Mouse (Mus musculus) inflammation-experienced regulatory T-cells, adult 6 months (primary cell): ENCODE results near the gene 2410004P03Rik. TPM values are rescaled to one million over a fixed set of nuclear protein-coding genes. Genes with fewer than 3 reads are reported as not detected.
"Not testable (repeated sequence)": the region's sequence is repeated elsewhere in the genome, so short reads cannot be mapped to it uniquely, and the experiment has no call there.

Source experiments
- ATAC-seq: one replicate; pipeline ENCODE4 v1.8.0; 2017
- polyA plus RNA-seq, 3 experiments: library from polyadenylated mRNA; unstranded; fragments of 100-300 nt; shearing (Covaris generic); gene quantifications; one replicate each; pipeline ENCODE4 v1.2.1; 2017

The 2410004P03Rik gene
- polyA plus RNA-seq = 1 to 10 TPM in 2 of 3 experiments, under 1 TPM in 1; 0.94 to 1.6 (median 1.5) TPM

DNA sequence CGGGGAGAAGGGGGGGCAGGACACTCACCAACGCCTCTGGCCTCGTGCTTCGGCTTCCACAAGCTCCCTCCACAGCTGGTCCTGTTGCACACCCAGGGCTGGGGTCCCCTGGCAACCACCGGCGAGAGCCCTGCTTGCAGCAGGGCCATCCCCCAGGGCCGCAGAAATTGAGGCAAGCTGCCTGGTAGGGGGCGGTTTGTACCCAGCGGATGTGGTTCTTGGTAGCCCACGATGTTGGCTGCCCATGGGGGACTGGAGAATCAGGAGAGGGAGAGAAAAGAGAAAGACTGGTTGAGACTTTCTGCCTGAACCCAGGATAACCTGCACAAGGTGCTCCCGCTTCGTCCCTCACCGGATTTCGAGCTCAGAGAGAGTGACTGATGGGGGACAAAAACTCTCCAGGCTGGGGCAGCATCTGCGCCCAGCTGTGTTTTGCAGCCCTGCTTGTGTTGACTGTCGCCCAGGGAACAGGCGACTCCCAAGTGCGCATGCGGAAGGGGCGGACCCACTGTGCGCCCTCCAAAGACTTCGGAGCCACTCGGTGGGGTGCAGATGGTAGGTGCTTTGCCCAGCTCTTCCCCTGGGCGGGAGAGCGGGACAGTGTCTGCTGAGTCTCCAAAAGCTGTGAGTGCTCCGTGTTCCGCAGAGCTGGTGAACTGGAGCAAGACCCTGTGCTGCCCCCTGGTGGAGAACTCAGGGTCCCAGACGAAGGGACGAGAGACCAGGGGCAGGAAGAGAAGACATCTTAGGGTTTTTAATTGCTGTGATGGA is at the start of gene 2410004P03Rik:
Gene 2410004P03Rik, minus strand, starts transcription at position 628 of the 771 bp plus-strand sequence.
- peak; percentile 85 for ATAC-seq

DNA sequence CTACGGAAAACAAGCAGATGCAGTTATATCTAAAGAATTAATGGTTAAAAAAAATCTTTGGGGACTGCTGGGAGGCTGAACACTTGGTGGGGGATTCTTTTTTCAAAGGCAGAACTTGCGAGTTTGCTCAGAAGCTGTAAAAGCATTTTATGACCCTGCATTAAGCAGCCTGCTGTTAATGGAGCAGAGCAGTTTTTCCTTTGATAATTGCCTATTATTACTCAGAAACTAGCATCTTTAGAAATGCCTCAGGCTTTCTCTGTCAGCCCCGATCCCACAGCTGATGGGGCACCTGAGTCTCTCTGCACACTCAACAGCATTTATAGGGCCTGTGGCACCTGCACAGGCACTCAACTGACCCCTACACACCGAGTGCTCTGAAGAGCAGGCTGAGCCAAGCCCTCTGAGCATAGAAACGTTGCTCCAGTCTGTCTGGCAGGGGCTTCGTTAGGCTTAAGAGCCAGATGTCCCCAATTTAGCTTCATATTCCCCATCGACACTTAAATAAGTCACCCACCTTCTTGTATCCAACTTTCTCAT is 49.7 kb upstream of the 2410004P03Rik start:
- no peak for ATAC-seq

DNA sequence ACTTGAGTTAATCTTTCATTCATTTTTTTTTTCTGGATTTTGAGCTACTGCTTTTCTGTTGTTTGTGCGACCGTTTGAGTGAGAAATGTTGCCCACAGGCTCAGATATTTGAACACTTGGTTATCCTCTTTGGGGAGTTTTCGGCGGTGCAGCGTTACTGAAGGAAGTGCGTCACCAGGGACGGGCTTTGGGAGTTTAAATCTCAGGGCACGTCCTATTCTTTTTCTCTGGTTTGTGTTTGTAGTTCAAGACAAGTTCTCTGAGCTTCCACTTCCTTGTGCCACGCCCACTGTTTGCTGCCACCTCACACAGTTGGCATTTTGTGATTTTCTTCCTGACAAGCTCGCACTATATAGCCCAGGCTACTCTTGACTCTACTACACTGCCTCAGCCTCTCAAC is 47.0 kb upstream of the 2410004P03Rik start:
- peak; percentile 84 for ATAC-seq

DNA sequence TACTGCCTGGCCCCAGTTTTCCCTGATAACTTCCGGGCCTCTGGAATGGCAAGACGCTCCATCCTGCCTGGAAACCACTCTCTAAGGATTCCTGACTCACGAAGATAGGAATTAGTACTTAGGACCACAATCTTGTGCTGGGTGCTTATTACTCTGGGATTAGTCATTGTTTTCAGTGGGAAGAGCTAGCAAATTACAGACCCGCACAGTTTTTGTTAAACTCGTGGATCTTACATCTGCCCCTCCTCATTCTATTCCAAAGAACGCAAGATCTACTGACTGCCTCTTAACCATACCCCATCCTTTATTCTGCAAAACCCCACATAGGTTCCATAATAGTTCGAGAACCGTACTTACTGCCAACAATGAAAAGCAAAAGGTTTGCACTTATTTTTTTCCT is 45.6 kb upstream of the 2410004P03Rik start:
- no peak for ATAC-seq

DNA sequence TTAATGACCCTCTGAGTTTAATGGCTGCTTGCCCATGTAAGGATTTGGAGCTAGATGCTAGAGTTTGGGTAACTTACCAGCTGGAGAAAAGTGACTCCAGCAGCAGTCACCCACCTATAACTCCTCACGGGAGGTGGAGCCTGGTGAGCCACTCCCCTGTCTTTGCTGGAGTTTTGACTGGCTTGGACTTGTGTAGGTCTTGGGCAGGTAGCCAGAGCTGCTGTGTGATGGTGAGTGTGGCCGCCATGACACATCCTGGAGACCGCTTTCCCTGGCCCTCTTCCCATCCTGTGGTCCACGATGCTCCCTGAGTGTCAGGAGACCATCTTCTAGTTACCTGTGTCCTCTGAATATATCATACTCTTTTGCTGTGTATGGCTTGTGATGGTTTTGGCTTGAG is 44.2 kb upstream of the 2410004P03Rik start:
- no peak for ATAC-seq

DNA sequence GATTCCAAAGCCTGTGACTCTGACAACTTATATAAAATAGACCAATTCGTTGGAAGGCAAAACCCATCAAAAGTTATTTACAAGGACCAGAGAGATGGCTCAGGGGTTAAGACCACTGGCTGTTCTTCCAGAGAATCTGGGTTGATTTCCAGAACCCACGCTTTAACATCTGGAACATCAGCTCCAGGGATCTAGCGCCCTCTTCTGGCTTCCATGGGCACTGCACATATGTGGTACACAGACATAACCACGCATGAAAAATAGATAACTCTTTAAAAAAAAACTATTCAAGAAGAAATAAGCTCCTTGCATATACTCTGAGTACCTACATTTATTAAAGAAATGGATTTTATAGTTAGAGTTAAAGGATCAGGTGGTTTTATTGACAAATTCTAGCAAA is 43.2 kb upstream of the 2410004P03Rik start:
- no peak for ATAC-seq

DNA sequence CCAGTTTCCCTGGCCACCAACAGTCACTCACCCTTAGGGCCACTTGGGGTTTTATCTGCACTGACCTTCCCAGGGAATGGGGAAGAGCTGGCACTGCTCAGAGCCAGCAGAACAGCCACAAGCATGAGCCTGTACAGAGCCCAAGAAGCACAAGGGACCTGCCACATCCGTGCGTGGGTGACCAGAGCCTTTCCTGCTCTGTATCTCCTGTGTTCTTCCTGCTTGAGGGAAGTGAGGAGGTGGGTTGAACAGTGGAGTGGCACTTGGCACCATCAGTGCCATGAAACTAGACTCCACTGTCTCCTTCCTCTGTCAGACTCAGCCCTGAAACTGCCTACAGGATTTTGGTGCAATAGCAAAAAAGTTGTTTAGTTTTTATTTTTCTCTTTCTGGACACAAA is 41.1 kb upstream of the 2410004P03Rik start:
- ATAC-seq = no peak

DNA sequence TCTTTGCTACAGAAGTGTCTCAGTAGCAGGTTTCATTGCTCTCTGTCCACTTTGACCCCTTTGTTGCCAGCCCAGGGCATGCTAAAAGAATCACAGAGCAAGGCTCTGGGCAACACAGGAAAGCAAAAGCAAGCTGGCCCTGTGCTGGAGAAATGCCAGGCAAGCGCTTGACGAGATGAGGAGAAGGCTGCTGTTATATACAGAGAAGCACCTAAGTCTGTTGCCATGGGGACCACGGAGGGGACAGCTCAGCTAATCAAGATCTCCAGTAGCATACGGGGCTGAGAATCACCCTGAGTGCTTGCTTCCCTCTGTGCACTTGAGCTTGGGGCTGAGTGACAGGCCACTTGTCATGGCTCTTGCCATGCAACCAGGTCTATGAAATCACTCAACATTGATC is 39.5 kb upstream of the 2410004P03Rik start:
- no peak for ATAC-seq

DNA sequence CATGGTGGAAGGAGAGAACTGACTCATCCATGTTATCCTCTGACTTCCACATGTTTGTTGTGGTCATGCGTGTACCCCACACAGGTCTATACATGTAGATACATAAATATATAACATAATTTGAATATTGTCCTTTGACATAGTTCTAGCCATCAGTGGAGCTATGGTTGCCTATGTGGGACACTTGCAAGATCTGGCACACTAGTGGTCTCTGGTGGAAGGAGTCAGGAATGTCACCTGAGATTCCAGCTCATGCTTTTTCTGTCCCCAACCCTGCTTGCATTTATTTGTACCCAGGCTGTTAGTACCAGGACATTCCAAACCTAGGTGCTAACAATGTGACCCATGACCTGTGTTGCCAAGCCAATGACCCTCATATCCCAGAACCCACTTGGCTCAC is 38.3 kb upstream of the 2410004P03Rik start:
- ATAC-seq = no peak

DNA sequence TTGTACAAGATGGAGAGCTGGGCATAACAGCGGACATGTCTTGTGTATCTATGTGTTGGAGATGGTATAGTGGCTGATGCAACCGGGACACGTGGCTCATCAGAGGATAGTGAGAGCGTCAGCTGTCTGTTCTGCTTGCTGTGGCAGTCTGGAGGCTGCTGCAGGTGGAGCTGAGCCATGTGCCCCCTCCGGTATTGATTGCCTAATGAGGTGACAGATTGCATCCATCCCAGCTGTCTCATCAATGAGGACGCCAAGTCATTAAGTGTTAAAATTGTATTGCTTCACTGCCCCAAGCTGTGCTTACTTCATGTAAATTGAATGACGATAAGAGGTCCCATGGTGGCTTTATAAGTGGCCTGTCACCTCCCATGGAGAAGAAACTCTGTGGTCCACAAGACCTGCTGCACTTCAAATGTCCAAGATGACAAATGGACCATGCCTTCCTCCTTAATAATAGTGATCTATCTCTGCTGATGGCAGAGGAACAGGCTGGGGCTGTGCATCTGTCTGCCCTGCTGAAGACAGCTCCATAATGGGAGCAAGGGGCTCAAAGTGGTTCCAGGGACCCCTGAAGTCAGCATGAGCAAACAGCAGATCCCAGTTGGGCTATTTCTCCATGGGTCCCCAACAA is 37.6 kb upstream of the 2410004P03Rik start:
- no peak for ATAC-seq

GRCm38 (mm10) chr12:17043311-17043710 is 31.8 kb upstream of the 2410004P03Rik start:
- ATAC-seq = no peak

- ATAC-seq = no peak
Measured at GRCm38 (mm10) chr12:17040567-17040966, 29.0 kb upstream of the 2410004P03Rik start.

- ATAC-seq = no peak
Measured at GRCm38 (mm10) chr12:17039415-17039814, 27.9 kb upstream of the 2410004P03Rik start.

- ATAC-seq = no peak
Measured at GRCm38 (mm10) chr12:17038246-17038645, 26.7 kb upstream of the 2410004P03Rik start.

GRCm38 (mm10) chr12:17037053-17037610 is 25.6 kb upstream of the 2410004P03Rik start:
- no peak for ATAC-seq

DNA sequence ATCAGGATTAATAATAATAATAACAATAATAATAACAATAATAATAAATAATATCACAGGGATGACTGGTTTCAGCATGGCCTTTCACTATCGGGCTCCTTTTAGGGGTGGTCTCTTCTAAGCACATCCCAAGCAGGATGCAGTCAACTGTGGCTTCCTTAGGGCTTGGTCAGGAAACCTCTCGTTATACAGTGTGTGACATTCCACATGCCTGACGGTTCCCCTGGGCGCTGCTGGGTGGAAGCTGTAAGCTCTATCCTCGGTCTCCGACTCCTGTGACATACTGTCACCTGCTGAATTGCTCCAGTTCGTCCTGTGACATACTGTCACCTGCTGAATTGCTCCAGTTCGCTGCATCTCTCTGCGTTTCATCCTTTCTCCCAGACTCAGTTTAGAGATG is 25.0 kb upstream of the 2410004P03Rik start:
- no peak for ATAC-seq

GRCm38 (mm10) chr12:17035128-17035527 is 23.6 kb upstream of the 2410004P03Rik start:
- ATAC-seq = no peak

DNA sequence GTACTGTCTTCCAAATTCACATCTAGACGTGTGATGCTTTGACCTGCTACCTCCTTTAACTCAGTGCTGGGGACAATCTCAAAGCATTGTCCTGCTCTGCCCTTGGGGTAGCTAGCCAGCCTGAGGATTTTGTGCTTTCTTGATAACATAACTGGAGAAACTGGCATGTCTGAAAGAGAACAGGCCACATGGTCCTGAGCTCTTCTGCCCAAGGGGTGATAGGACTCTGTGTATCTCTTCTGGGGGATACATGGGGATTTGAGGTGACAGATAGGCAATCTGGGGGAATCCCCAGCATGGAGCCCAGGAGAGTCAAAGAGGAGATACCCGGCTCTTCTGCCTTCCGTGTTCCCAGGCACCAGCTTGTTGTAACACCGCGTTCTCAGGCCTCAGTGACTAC is 23.1 kb upstream of the 2410004P03Rik start:
- no peak for ATAC-seq

DNA sequence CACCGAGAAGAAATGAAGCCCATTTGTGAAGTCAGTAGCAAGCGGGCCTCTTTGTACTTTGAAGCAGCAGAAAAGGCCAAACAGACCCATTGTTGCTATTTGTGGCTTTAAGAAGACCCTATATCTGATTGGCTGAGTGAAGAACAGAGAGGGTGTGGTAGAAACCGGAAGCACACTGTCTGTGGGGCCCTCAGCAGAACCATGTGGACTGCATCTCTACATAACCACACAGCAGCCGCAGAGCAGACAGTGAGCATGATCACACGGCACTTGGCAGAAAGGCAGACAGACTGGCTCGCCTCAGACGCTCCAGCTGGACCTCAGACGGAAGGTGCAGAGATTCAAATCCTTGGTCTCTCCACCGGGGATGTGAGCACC is 21.9 kb upstream of the 2410004P03Rik start:
- ATAC-seq = peak; percentile 76

DNA sequence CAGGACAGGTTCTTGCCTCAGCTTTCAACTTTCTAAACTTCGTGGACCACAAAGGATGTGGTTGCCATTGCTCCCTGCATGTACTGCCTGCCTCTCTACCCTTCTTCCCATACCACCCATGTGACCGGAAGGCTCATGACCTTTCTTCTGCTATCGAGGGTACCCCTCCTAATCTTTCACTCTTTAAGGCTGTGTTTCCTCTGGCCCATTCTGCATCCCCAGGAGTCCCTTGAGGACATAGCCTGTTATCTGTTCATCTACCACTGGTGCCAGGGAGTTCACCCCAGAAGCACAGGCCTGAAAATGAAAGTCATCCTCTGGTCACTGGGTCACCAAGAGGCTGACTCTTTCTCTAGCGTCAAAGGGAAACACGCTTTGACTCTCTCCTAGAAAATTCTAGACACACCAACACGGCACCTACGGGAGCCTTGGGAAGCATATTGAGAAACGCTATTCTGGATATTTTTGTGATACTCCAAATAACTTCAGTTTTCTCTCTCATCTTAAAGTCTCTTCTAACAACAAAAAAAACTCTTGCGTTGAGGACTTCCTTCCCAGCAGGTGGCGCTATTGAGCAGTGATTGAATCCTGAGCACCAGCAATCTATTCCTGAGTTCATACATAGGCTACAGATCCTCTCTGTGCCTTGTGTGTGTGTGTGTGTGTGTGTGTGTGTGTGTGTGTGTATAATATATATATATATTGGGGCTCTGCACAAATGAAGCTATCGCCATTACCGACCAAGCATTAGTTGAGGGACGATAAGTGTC is 21.4 kb upstream of the 2410004P03Rik start:
- ATAC-seq = peak; percentile 83

DNA sequence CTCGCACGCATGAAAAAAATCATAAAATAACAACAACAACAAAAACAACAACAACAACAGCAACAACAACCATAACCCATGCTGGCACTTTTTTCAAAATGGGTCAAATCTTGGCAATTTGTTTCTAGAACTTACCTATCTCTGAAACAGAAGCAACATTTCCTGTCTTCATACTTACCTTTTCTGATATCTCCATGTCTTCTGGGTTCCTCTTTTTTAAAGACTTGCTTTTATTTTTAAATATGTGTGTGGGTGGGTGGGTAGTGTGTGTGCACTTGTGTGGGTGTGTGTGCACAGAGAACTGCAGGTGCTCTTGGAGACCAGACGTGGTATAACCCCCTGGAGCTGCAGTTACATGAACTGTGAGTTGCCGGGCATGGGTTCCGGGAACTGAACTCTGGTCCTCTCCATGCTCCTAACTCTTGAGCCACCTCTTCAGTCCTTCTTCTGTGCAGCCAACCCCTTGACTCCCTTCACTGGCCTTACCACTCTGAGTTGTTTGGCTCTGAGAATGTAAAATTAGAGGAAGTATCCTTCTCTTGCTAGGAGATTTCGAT is 13.1 kb upstream of the 2410004P03Rik start:
- no peak for ATAC-seq

DNA sequence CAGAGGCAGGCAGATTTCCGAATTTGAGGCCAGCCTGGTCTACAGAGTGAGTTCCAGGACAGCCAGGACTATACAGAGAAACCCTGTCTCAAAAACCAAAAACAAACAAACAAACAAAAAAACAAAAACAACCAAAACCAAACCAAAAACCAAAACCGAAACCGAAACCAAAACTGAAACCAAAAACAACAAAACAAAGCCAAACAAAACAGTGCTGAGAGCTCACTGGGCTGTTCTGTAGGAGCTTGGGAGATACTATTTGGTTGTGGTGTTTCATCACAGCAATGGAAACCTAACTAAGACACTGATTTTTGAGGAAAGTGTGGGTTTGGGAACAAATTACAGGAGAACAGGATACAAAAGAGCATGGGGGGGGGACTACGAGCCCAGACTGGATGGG is 10.6 kb upstream of the 2410004P03Rik start:
- ATAC-seq = peak; percentile 33

DNA sequence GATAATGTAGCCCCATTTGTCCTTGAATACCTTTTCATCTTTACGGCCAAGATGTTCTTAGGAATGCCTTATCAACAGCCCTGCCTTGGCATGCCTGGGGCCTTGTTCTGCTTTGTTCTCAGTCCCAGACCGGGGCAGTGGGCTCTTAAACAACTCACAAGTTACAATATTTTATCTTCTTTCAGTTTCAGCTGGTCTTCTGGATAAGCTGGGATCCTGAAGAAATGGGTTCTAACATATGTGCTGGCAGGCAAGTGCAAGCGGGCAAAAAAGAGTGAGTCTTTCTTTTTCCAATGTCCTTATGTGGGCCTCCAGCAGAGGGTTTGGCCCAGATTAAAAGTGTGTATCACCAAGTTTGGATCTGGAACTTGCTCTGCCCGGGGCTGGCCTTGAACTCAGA is 9.6 kb upstream of the 2410004P03Rik start:
- ATAC-seq = not testable (repeated sequence)
